Mouse (Mus musculus) gastrocnemius, adult 2 months (tissue): ENCODE data around the gene Tnfaip8l1. TPM values are rescaled to one million over a fixed set of nuclear protein-coding genes. Genes with fewer than 3 reads are reported as not detected.

Source experiments
- DNase-seq: peaks from one replicate; pipeline ENCODE4 v3.0.0; 2022
- H3K27ac ChIP-seq: fragments of 200-600 bp; 2 replicates; pipeline ENCODE4 v1.8.1; 2022; ENCODE audit warnings: mild to moderate bottlenecking
- H3K4me3 ChIP-seq: fragments of 200-600 bp; 2 replicates; pipeline ENCODE4 v1.8.1; 2022; ENCODE audit warnings: mild to moderate bottlenecking, moderate library complexity
- CTCF ChIP-seq: fragments of 200-600 bp; IDR thresholded peaks from 2 replicates; pipeline ENCODE4 v1.8.1; 2022; ENCODE audit warnings: antibody characterized with exemption, mild to moderate bottlenecking, moderate library complexity
- intact Hi-C: fragments of 180-260 bp; cut with DNase I; formaldehyde crosslinking; loops from one replicate; pipeline ENCODE4 v1.15.1; 2025
- long read RNA-seq, 2 experiments: library from polyadenylated mRNA; stranded (forward); transcript quantifications; one replicate each; pipeline ENCODE4 v2.0.0; 2021
- total RNA-seq, 2 experiments: library from RNA; stranded (reverse); gene quantifications; 2 replicates each; pipeline ENCODE4 v1.2.3; 2021

Tnfaip8l1 gene
- under 1 TPM; 0.25 to 0.43 TPM for total RNA-seq
- long read RNA-seq, experiment 1, result 0 reads
- long read RNA-seq, experiment 2, partial matches to known transcripts, result 0 of 1 reads
- long read RNA-seq, experiment 2, other reads (novel, unspliced or antisense), result 0 of 1 reads

DNA sequence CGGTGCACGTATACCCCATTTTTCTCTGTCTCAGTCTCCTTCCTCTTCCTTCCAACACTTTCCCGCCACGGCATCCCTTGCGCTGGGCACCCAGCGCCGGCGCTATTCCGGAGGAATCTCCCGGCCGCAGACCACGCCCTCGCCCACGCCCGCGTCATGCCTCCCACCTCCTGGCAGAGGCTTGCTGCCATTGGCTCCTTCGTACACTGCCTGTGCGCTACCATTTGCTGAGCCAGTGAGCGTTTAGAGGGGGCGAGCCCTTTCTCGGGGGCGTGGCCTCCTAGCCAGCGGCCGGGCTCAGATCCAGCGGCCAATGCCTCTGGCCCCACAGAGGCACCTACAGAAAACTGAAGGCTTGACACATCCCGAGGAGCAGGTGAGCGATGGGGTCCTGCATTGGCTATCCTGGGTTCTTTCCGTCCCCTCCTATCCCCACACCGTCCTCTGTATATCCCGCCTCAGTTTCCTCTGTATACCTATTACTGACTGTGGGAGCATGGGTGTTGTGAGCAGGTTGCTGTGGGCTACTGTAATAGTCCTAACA lies at the start of gene Tnfaip8l1:
Gene Tnfaip8l1, plus strand, starts transcription at position 247 of the 544 bp plus-strand sequence.
- intact Hi-C loops, result no loop called here
- peak; percentile 96 for DNase-seq
- Histone ChIP-seq H3K27ac (peak within 1 kb of the TSS; percentile 78), H3K4me3 (peak within 1 kb of the TSS; percentile 72)
- no peak for TF ChIP-seq CTCF

DNA sequence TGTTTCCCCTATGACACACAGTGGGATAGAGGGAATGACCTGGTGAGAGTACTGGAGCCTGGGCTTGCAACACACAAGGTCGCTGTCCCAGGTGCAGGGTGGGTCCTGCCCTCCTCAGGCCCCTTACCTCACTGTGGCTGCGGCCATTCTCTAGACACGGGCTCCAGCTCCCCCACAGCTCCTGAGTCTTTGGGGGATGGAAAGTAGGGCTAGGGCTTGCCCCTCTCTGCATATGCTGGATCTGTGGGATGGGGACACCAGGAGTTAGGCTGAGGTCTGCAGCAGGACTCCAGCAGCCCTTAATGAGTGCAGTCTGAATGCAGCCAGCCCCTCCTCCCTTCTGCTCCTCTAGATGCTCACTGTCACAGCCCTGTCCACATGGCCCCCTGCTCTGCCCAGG lies 49.5 kb upstream of the Tnfaip8l1 start:
- DNase-seq, result no peak
- Histone ChIP-seq H3K4me3 (no peak overlapping the region), H3K27ac (no peak overlapping the region)
- no peak for TF ChIP-seq CTCF
- intact Hi-C loops, result loop anchor here (10.0 kb wide), 1 partner anchor 492 kb away; the partner anchor contains the start of gene 2410015M20Rik

GRCm38 (mm10) chr17:56116193-56116592 lies 46.1 kb upstream of the Tnfaip8l1 start:
- DNase-seq, result no peak
- Histone ChIP-seq H3K4me3 (peak overlapping the region; percentile 73), H3K27ac (peak overlapping the region; percentile 87)
- intact Hi-C loops, result loop anchor here (10.0 kb wide), 1 partner anchor 489 kb away; the partner anchor contains the start of gene 2410015M20Rik
- no peak for TF ChIP-seq CTCF

GRCm38 (mm10) chr17:56117251-56117710 lies 45.0 kb upstream of the Tnfaip8l1 start, which contains the start of gene Plin5:
TSS of gene Plin5 (minus strand) at chr17:56117596.
- peak within 1 kb of the TSS; percentile 87 for H3K27ac ChIP-seq
- peak within 1 kb of the TSS; percentile 73 for H3K4me3 ChIP-seq
- peak; percentile 88 for DNase-seq
- no peak for TF ChIP-seq CTCF
- intact Hi-C loops, result loop anchor here (10.0 kb wide), 1 partner anchor 488 kb away; the partner anchor contains the start of gene 2410015M20Rik

- Histone ChIP-seq H3K27ac (peak overlapping the region; percentile 93), H3K4me3 (peak overlapping the region; percentile 74)
- intact Hi-C loops, result loop anchor here (10.0 kb wide), 1 partner anchor 485 kb away; the partner anchor contains the start of gene 2410015M20Rik
- TF ChIP-seq CTCF, result no peak
- DNase-seq, result peak; percentile 38
Measured at GRCm38 (mm10) chr17:56119431-56119830, 42.8 kb upstream of the Tnfaip8l1 start.

DNA sequence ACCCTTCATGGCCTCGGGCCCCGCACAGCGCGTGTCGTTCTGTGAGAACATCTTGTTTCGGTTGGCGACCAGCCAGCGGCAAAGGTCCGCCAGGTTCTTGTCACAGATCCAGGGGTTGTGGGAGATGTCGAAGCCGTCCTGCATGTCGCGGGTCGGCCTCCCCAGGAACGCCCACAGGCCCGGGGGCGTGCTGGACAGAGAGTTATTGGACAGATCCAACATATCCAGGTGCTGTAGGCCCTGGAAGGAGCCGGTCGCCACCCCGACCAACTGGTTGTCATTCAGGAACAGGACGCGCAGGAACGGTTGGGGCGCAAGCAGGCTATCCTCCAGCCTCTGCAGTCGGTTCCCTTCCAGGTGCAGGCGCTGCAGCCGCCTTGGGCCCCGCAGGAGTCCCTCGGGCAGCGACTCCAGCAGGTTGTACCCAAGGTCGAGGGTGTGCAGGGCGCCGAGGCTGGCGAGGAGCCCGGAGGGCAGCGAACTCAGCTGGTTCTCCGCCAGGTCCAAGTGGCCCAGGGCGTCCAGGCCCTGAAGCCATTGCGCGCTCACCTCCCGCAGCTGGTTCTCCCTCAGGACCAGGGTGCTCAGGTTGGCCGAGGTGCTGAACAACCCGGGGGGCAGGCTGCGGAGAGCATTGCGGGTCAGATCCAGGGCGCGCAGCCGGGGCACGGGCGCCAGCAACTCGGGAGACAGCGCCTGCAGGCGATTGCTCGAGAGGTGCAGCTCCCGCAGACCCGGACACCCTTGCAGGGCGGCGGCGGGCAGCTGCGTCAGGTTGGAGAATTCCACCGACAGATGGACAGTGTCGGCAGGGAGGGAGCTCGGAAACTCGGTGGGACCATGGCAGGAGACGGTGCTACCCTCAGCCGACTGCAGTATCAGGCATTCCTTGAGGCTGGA lies 42.0 kb upstream of the Tnfaip8l1 start:
- H3K4me3 ChIP-seq, result peak overlapping the region; percentile 74

GRCm38 (mm10) chr17:56121826-56122225 lies 40.5 kb upstream of the Tnfaip8l1 start, which contains the start of gene Lrg1:
TSS of gene Lrg1 (minus strand) at chr17:56122001.
- peak within 1 kb of the TSS; percentile 74 for H3K4me3 ChIP-seq
- intact Hi-C loops, result no loop called here
- no peak for DNase-seq
- peak within 1 kb of the TSS; percentile 93 for H3K27ac ChIP-seq
- TF ChIP-seq CTCF, result no peak

More for the DNA sequence above, 42.0 kb upstream of the Tnfaip8l1 start:
- DNase-seq, result peak; percentile 87
- intact Hi-C loops, result loop anchor here (10.0 kb wide), 1 partner anchor 485 kb away; the partner anchor contains the start of gene 2410015M20Rik
- no peak for TF ChIP-seq CTCF
- peak overlapping the region; percentile 93 for H3K27ac ChIP-seq

- intact Hi-C loops, result no loop called here
- no peak for TF ChIP-seq CTCF
- H3K4me3 ChIP-seq, result no peak overlapping the region
- no peak overlapping the region for H3K27ac ChIP-seq
- DNase-seq, result no peak
Measured at GRCm38 (mm10) chr17:56123161-56123560, 39.1 kb upstream of the Tnfaip8l1 start.

DNA sequence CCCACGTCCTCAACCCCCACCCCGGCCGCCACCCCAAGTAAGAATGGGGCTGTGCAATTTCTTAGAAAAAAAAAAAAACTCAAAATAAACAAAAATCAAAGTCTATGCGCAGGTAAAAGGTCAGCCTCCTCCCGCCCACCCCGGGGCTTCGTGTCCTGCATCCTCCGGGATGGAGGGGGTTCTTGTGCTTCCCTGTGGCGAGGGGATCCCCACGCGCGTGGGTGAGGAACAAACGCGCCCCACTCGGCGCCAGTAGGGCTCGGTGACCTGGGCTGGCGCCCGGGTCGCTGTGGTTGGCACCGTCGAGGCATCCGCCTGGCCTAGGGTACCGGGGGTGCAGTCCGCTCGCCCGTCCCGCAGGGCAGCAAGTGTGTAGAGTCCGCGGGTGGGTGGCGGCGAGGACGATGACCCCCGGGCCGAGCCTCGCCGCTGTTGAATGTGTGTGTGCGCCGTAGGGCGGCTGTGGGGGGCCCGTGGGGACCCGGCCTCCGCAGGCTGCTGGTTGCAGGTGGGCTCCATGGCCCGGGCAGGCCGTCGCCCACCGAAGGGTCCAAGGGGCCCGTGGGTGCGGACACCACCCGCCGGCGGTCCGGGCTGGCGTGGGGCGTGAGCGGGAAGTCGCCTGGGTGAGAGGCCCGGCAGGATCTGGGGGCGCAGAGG lies 38.5 kb upstream of the Tnfaip8l1 start:
- Histone ChIP-seq H3K27ac (no peak overlapping the region), H3K4me3 (no peak overlapping the region)
- no peak for DNase-seq
- intact Hi-C loops, result no loop called here
- no peak for TF ChIP-seq CTCF

- Histone ChIP-seq H3K4me3 (peak overlapping the region; percentile 60), H3K27ac (peak overlapping the region; percentile 56)
- intact Hi-C loops, result no loop called here
- peak; percentile 73 for DNase-seq
- TF ChIP-seq CTCF, result peak; percentile 81
Measured at GRCm38 (mm10) chr17:56124377-56125275, 37.7 kb upstream of the Tnfaip8l1 start.

GRCm38 (mm10) chr17:56125276-56125630 lies 37.0 kb upstream of the Tnfaip8l1 start:
- Histone ChIP-seq H3K4me3 (no peak overlapping the region), H3K27ac (no peak overlapping the region)
- TF ChIP-seq CTCF, result no peak
- no peak for DNase-seq
- intact Hi-C loops, result no loop called here
